7 mouse cellular contexts compared by ENCODE assay signal in genomic region chr2:29217897-29218296, GRCm38 (mm10). TPM values are rescaled to one million over a fixed set of nuclear protein-coding genes. Genes with fewer than 3 reads are reported as not detected.
DNase-seq lines count a peak whose midpoint lies in the region; ATAC-seq and TF ChIP-seq lines count a peak whose summit lies in the region.

No protein-coding gene starts in this region.

- H3K27ac ChIP-seq in forebrain, postnatal 0 days (ENCODE audit: low read depth, low read length): no peak overlapping the region
- no peak overlapping the region for H3K27ac ChIP-seq in heart, postnatal 0 days (ENCODE audit: low read depth)

- H3K4me1 ChIP-seq in forebrain, postnatal 0 days (ENCODE audit: insufficient read depth): no peaks in the 10 kb centered on the region
- no peaks in the 10 kb centered on the region for H3K4me1 ChIP-seq in heart, postnatal 0 days (ENCODE audit: control insufficient read depth, insufficient read depth)

- ATAC-seq in forebrain, postnatal 0 days: peak; percentile 90
- peak; percentile 66; the same call in 1 of the 2 replicates for ATAC-seq in heart, postnatal 0 days (ENCODE audit: insufficient read depth, low read depth)

- no peaks in the 10 kb centered on the region for H3K36me3 ChIP-seq in forebrain, postnatal 0 days (ENCODE audit: insufficient read depth)
- H3K36me3 ChIP-seq in heart, postnatal 0 days (replicated peaks; ENCODE audit: control insufficient read depth, insufficient read depth, low read length): no peaks in the 10 kb centered on the region

- WGBS in forebrain, postnatal 0 days: 30% methylated on average over 10 of the region's 10 CpGs
- 43% methylated on average over 10 of the region's 10 CpGs for whole genome bisulfite sequencing in heart, postnatal 0 days

- no peaks in the 10 kb centered on the region for H3K9me3 ChIP-seq in forebrain, postnatal 0 days (ENCODE audit: low read length)
- no peaks in the 10 kb centered on the region for H3K9me3 ChIP-seq in heart, postnatal 0 days (replicated peaks; ENCODE audit: control insufficient read depth, low read length)

- peak; percentile 51 for TF ChIP-seq CTCF in forebrain, postnatal 0 days (IDR thresholded peaks at IDR 0.05; ENCODE audit: low read depth)
- peak; percentile 34 for TF ChIP-seq CTCF in heart, postnatal 0 days (IDR thresholded peaks at IDR 0.05; ENCODE audit: low read depth)

- no peak overlapping the region for H3K4me3 ChIP-seq in forebrain, postnatal 0 days (ENCODE audit: low read depth, low read length)
- no peak overlapping the region for H3K4me3 ChIP-seq in heart, postnatal 0 days (ENCODE audit: low read depth, low read length)

- no peak for TF ChIP-seq EP300 in heart, postnatal 0 days (IDR thresholded peaks at IDR 0.05; ENCODE audit: low read depth)

- H3K27me3 ChIP-seq in forebrain, postnatal 0 days (ENCODE audit: insufficient read depth, low read length): no peaks in the 10 kb centered on the region
- no peaks in the 10 kb centered on the region for H3K27me3 ChIP-seq in heart, postnatal 0 days (ENCODE audit: control insufficient read depth, insufficient read depth, low read length)

- no peak overlapping the region for H3K4me2 ChIP-seq in forebrain, postnatal 0 days (ENCODE audit: low read depth)
- H3K4me2 ChIP-seq in heart, postnatal 0 days (ENCODE audit: low read depth, low read length): no peak overlapping the region

- intact Hi-C loops in left cerebral cortex, postnatal 25 days (cut with DNase I): loop anchor here (2.0 to 5.0 kb wide), 2 partner anchors 19 to 364 kb away; no protein-coding TSS in a partner anchor

- H3K9ac ChIP-seq in forebrain, postnatal 0 days: no peak overlapping the region
- no peak overlapping the region for H3K9ac ChIP-seq in heart, postnatal 0 days (replicated peaks; ENCODE audit: low read depth, low read length)

- DNase-seq in Muller cell, postnatal 12 days (ENCODE audit: inconsistent ontology term): peak; percentile 90
- peak; percentile 84 for DNase-seq in adrenal gland, postnatal 10 days
- DNase-seq in forebrain, postnatal 0 days: peak; percentile 78
- peak; percentile 19 for DNase-seq in heart, postnatal 0 days (ENCODE audit: low spot score)
- peak; percentile 47 to 81 for DNase-seq in left cerebral cortex, postnatal 25 days (ENCODE audit: low spot score in 2 of 2)
- peak; percentile 41 for DNase-seq in telencephalon, adult 2 months (ENCODE audit: low read depth, low spot score)
- DNase-seq in liver: no peak

RNA-seq across cellular contexts. Expression of gene Ntng2, which starts 34.9 kb away (rescaled TPM):
- total RNA-seq in adrenal gland, postnatal 10 days (2021): 10 to 100 TPM; 16.2 to 24.2 TPM
- 33.0 and 33.6 TPM in 2 replicates for total RNA-seq in forebrain, postnatal 0 days (2014; rRNA removed)
- 8.0 and 8.6 TPM in 2 replicates for polyA plus RNA-seq in forebrain, postnatal 0 days (2015; fragmentation: Nextera tagmentation; extraction: Ambion mirVana)
- 0.73 TPM in 1 of 2 replicates, not detected in the other for total RNA-seq in heart, postnatal 0 days (2014; rRNA removed; ENCODE audit: low replicate concordance)
- 0.12 and 0.29 TPM in 2 replicates for polyA plus RNA-seq in heart, postnatal 0 days (2015; fragmentation: Nextera tagmentation; extraction: Ambion mirVana)
- total RNA-seq in left cerebral cortex, postnatal 25 days (2021): 10 to 100 TPM; 85.4 to 90.5 TPM
